ENCODE assay signal across 8 mouse cellular contexts in the genomic region with DNA sequence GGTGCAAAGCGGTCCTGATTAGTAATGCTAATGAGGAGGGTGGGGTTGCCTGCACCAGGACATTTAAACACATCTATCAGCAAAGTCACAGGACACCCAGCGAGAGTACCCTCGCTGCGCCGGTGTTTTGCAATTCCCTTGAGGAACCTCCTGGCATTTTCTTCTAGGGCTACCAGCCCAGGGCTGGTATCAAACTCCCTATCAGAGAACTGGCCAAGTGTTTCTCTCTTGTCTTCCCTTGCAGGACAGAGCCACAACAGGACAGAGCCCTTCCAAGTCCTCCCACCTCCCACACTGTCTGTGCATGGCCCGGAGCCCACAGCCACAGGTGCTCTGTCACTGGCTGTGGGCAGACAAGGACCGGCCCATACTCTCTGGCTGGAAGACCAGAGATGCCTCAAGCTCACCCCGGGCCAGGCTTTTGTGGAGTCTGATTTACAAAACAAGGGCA. TPM values are rescaled to one million over a fixed set of nuclear protein-coding genes. Genes with fewer than 3 reads are reported as not detected.
DNase-seq lines count a peak whose midpoint lies in the region; ATAC-seq and TF ChIP-seq lines count a peak whose summit lies in the region.

No protein-coding gene starts in this region.

- no peak for ATAC-seq in hindbrain, embryonic 16.5 days
- ATAC-seq in CD4-positive, CD25-positive, alpha-beta regulatory T cell, adult 4 months: no peak

- WGBS in embryonic facial prominence, embryonic 10.5 days: 2% methylated on average over 8 of the region's 8 CpGs
- 2% methylated on average over 8 of the region's 8 CpGs for WGBS in hindbrain, embryonic 16.5 days
- WGBS in midbrain, embryonic 10.5 days: under 1% methylated on average over 8 of the region's 8 CpGs

- H3K4me3 ChIP-seq in layer of hippocampus, adult 2 months: peak overlapping the region; percentile 86
- H3K4me3 ChIP-seq in embryonic facial prominence, embryonic 10.5 days: peak overlapping the region; percentile 76
- H3K4me3 ChIP-seq in hindbrain, embryonic 16.5 days (ENCODE audit: low read length): peak overlapping the region; percentile 79
- H3K4me3 ChIP-seq in midbrain, embryonic 10.5 days: peak overlapping the region; percentile 74

- H3K36me3 ChIP-seq in embryonic facial prominence, embryonic 10.5 days (replicated peaks): peaks cover 4% of the 10 kb centered on the region; the same call in 1 of the 2 replicates
- H3K36me3 ChIP-seq in hindbrain, embryonic 16.5 days (ENCODE audit: control insufficient read depth, insufficient read depth, low read length): no peaks in the 10 kb centered on the region
- no peaks in the 10 kb centered on the region for H3K36me3 ChIP-seq in midbrain, embryonic 10.5 days

- H3K9ac ChIP-seq in hindbrain, embryonic 16.5 days (ENCODE audit: low read depth, low read length): peak overlapping the region; percentile 90

- H3K9me3 ChIP-seq in embryonic facial prominence, embryonic 10.5 days: no peaks in the 10 kb centered on the region
- H3K9me3 ChIP-seq in hindbrain, embryonic 16.5 days (ENCODE audit: control insufficient read depth, low read length): no peaks in the 10 kb centered on the region
- H3K9me3 ChIP-seq in midbrain, embryonic 10.5 days (replicated peaks): no peaks in the 10 kb centered on the region

- H3K4me1 ChIP-seq in embryonic facial prominence, embryonic 10.5 days: peaks cover 58% of the 10 kb centered on the region
- H3K4me1 ChIP-seq in hindbrain, embryonic 16.5 days (ENCODE audit: control insufficient read depth, insufficient read depth, low read depth, low read length): peaks cover 33% of the 10 kb centered on the region
- peaks cover 60% of the 10 kb centered on the region for H3K4me1 ChIP-seq in midbrain, embryonic 10.5 days

- no peak for DNase-seq in layer of hippocampus, adult 2 months (ENCODE audit: low spot score in 2 of 2)
- no peak for DNase-seq in layer of hippocampus, adult 18-20 months (ENCODE audit: low spot score in 2 of 2)
- DNase-seq in embryonic facial prominence, embryonic 10.5 days (ENCODE audit: low spot score): no peak
- no peak for DNase-seq in midbrain, embryonic 10.5 days (ENCODE audit: low spot score)
- DNase-seq in urinary bladder, postnatal 36 days (ENCODE audit: low spot score in 2 of 2): no peak
- DNase-seq in T-cell, adult 2 months (ENCODE audit: low spot score): no peak

- peak overlapping the region; percentile 85 for H3K4me2 ChIP-seq in hindbrain, embryonic 16.5 days (ENCODE audit: low read length)

- peaks cover 31% of the 10 kb centered on the region for H3K27me3 ChIP-seq in embryonic facial prominence, embryonic 10.5 days (replicated peaks; ENCODE audit: low read depth, poor library complexity, severe bottlenecking)
- no peaks in the 10 kb centered on the region for H3K27me3 ChIP-seq in hindbrain, embryonic 16.5 days (replicated peaks; ENCODE audit: control insufficient read depth, insufficient read depth, low read length)
- H3K27me3 ChIP-seq in midbrain, embryonic 10.5 days (ENCODE audit: low read depth, poor library complexity, severe bottlenecking): peaks cover 54% of the 10 kb centered on the region

- peak overlapping the region; percentile 89 for H3K27ac ChIP-seq in layer of hippocampus, adult 2 months
- peak overlapping the region; percentile 85 for H3K27ac ChIP-seq in embryonic facial prominence, embryonic 10.5 days (replicated peaks)
- peak overlapping the region; percentile 24; the same call in 1 of the 2 replicates for H3K27ac ChIP-seq in hindbrain, embryonic 16.5 days (ENCODE audit: low read depth, low read length)
- peak overlapping the region; percentile 88 for H3K27ac ChIP-seq in midbrain, embryonic 10.5 days (replicated peaks)

- no peak for TF ChIP-seq CTCF in layer of hippocampus, adult 2 months (conservative IDR thresholded peaks at IDR 0.05)

RNA-seq across cellular contexts. Expression of a gene that starts 1.0 kb away (rescaled TPM):
- total RNA-seq in layer of hippocampus, adult 2 months (2021): 10 to 100 TPM; 15.2 to 16.3 TPM
- total RNA-seq in layer of hippocampus, adult 18-20 months (2021): 10 to 100 TPM; 10.8 to 11.4 TPM
- polyA plus RNA-seq in embryonic facial prominence, embryonic 10.5 days (2016; fragmentation: Nextera tagmentation; extraction: Ambion mirVana): 29.9 and 35.3 TPM in 2 replicates
- 26.9 and 30.6 TPM in 2 replicates for polyA plus RNA-seq in hindbrain, embryonic 16.5 days (2015; fragmentation: Nextera tagmentation; extraction: Ambion mirVana)
- 35.8 and 36.1 TPM in 2 replicates for polyA plus RNA-seq in midbrain, embryonic 10.5 days (2016; fragmentation: Nextera tagmentation; extraction: Ambion mirVana)
- polyA plus RNA-seq in CD4-positive, CD25-positive, alpha-beta regulatory T cell, adult 4 months (2017; shearing (Covaris generic)): not detected

RNA-seq across cellular contexts. Expression of a gene that starts 35.5 kb away (rescaled TPM):
- total RNA-seq in layer of hippocampus, adult 2 months (2021): under 1 TPM; 0.23 to 0.27 TPM
- total RNA-seq in layer of hippocampus, adult 18-20 months (2021): under 1 TPM in 1 of 2 experiments, not detected in 1; 0.20 TPM
- polyA plus RNA-seq in embryonic facial prominence, embryonic 10.5 days (2016; fragmentation: Nextera tagmentation; extraction: Ambion mirVana): 0.16 TPM in 1 of 2 replicates, not detected in the other
- polyA plus RNA-seq in hindbrain, embryonic 16.5 days (2015; fragmentation: Nextera tagmentation; extraction: Ambion mirVana): 0.24 and 0.56 TPM in 2 replicates
- 0.25 and 0.26 TPM in 2 replicates for polyA plus RNA-seq in midbrain, embryonic 10.5 days (2016; fragmentation: Nextera tagmentation; extraction: Ambion mirVana)
- polyA plus RNA-seq in CD4-positive, CD25-positive, alpha-beta regulatory T cell, adult 4 months (2017; shearing (Covaris generic)): not detected

Comparison
In these comparisons a context has a peak if more than half of its experiments do, and no peak if none do; other contexts are left out.
1. H3K27ac ChIP-seq: peak in every context shown above with its lines; median percentile 89 in layer of hippocampus, adult 2 months; 88 in midbrain, embryonic 10.5 days; 85 in embryonic facial prominence, embryonic 10.5 days; 24 in hindbrain, embryonic 16.5 days.
2. RNA of a gene that starts 1.0 kb away (polyA plus RNA-seq): 35.8 to 36.1 TPM in midbrain, embryonic 10.5 days, 29.9 to 35.3 TPM in embryonic facial prominence, embryonic 10.5 days and 26.9 to 30.6 TPM in hindbrain, embryonic 16.5 days; not detected in CD4-positive, CD25-positive, alpha-beta regulatory T cell, adult 4 months; every median in the first group is over 10 times any median in the second.
3. Peak in every context shown above with its lines, with median percentiles within 50 percentile points of each other: H3K4me3 ChIP-seq.